Mouse (Mus musculus) urinary bladder, postnatal 0 days (tissue): ENCODE measurements around the gene Vbp1. TPM values are rescaled to one million over a fixed set of nuclear protein-coding genes. Genes with fewer than 3 reads are reported as not detected.

ENCODE experiments used
- polyA plus RNA-seq: library from polyadenylated mRNA; unstranded; fragments of >200 nt; fragmentation: Nextera tagmentation; extraction: Ambion mirVana; gene quantifications from 2 replicates; pipeline ENCODE4 v1.2.1, GENCODE M21; 2015

Gene Vbp1
- polyA plus RNA-seq = 101 and 112 TPM in 2 replicates

GRCm38 (mm10) chrX:75514179-75514972 lies at the start of gene Vbp1:
TSS of gene Vbp1 (plus strand) at chrX:75514299.

GRCm38 (mm10) chrX:75577582-75578324 lies 63.7 kb downstream of the Vbp1 start, which contains the start of gene Rab39b:
TSS of gene Rab39b (minus strand) at chrX:75578231.

Other genes with a start within 250 kb of the Vbp1 start
- 80.8 and 105 TPM in 2 replicates for gene Fundc2, start 131.9 kb upstream of the Vbp1 start, polyA plus RNA-seq
- 1.6 and 1.7 TPM in 2 replicates for gene F8, start 131.7 kb upstream of the Vbp1 start, polyA plus RNA-seq
- 19.2 and 22.4 TPM in 2 replicates for gene Cmc4, start 97.7 kb upstream of the Vbp1 start, polyA plus RNA-seq
- 4.8 and 5.5 TPM in 2 replicates for gene Mtcp1, start 97.7 kb upstream of the Vbp1 start, polyA plus RNA-seq
- gene Brcc3, start 97.7 kb upstream of the Vbp1 start, polyA plus RNA-seq = 44.1 and 46.2 TPM in 2 replicates
- gene Rab39b, start 63.9 kb downstream of the Vbp1 start, polyA plus RNA-seq = 0.31 and 0.62 TPM in 2 replicates